Mouse (Mus musculus) adrenal gland, adult 2 months (tissue): ENCODE measurements around the gene Atp6v1c2. TPM values are rescaled to one million over a fixed set of nuclear protein-coding genes. Genes with fewer than 3 reads are reported as not detected.

Source experiments
- DNase-seq: peaks from one replicate; pipeline ENCODE4 v3.0.0; 2021
- microRNA-seq, 2 experiments: library from miRNA; unstranded; fragments of <30 nt; microRNA quantifications; one replicate each; pipeline ENCODE4 v1.2.0; 2021
- polyA plus RNA-seq: library from polyadenylated mRNA; depleted of rRNA; stranded (reverse); fragments of >200 nt; gene quantifications from 2 replicates; pipeline ENCODE4 v1.2.3, GENCODE M21; 2012; rRNA removed
- total RNA-seq, 2 experiments: library from RNA; stranded (reverse); gene quantifications; 2 replicates each; pipeline ENCODE4 v1.2.3; 2021

The Atp6v1c2 gene
- total and polyA plus RNA-seq, 3 experiments, result 0.58 to 2.7 (median 1.9) TPM

DNA sequence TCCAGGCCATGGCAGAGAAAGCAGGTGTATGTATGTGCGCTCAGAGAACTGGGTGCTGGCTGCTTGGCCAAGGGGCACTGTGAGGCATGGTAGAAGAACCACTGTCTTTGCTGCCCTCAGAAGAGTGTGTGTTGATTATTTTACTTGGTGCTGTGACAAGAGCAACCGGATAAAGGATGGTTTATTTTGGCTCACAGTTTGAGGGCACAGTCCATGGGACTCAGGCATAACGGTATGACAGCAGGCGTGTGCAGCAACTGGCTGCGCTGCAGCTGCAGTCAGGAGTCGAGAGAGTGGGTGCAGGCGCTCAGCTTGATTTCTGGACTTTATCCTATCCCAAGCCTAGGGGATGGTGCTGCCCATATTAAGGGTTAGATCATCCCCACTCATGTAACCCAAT is 70.7 kb downstream of the Atp6v1c2 start:
- DNase-seq, result no peak

DNA sequence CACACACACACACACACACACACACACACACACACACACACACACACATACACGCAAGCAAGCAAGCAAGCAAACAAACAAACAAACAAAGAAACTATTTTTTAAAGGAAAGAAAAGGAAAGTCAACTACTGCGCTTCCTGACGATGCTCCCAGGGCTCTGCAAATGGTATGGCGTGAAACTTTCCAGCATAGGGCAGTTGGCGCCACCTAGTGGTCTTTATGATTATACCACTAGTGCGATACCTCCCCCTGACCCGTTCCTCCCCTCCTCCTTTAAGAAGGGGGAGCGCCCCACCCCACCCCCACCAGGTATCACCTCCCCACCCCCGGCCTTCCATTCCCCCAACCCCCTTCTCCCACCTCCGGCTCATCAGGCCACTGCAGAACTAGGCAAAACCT is 72.3 kb downstream of the Atp6v1c2 start:
- peak; percentile 48 for DNase-seq

DNA sequence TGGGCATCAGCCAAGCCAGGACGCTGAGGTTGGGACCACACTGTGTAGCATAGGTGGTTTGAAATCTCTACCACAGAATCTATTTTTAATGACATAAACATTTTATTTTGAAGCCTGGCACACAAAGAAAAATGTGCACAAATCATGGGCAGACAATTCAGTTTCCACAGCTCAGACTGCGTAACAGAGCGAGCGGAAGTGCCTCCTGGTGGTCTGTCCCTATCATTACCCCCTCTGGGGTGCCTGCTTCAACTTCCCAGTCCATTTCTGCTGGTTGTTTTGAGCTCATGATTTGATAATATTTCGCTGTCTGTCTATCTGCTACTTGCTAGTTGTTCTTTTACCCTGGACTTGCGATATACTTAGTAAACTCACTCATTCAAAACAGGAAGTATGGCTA is 73.6 kb downstream of the Atp6v1c2 start:
- DNase-seq, result no peak

DNA sequence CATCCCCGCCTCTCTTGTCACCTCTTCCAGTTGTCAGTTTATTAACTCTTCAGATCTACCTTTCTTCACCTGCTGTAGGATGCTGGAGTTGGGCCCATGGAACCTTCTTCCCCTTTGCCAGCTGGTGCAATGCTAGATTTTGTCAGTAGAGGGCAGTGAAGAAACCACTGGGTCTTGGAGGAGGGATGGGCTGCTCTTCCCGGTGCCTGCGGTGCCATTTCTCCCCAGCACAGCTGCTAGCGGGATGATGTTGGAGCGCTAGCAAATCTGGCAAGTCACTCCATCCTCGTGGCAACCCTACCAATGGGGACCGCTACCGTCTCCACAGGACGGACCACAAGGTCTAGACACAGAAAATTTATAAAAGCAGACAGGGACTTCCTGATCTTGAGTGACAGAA is 76.1 kb downstream of the Atp6v1c2 start:
- peak; percentile 62 for DNase-seq

DNA sequence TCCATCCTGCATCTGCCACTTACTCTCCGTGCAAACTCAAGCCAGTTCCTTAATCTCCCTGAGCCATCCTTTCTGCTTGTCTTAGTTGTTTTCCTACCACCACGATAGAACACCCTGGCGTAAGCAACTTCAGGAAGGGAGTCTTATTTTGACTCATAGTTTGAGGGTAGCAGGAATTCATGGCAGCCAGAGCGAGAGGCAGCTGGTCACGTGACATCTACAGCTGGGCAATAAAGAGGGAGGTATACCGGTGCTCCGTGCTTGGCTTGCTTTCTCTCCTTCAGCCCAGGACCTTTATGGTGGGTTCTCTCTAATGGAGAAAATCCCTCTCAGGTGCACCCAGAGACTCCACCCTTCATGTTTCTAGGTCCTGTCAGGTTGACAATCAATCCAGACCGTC is 78.2 kb downstream of the Atp6v1c2 start:
- no peak for DNase-seq

DNA sequence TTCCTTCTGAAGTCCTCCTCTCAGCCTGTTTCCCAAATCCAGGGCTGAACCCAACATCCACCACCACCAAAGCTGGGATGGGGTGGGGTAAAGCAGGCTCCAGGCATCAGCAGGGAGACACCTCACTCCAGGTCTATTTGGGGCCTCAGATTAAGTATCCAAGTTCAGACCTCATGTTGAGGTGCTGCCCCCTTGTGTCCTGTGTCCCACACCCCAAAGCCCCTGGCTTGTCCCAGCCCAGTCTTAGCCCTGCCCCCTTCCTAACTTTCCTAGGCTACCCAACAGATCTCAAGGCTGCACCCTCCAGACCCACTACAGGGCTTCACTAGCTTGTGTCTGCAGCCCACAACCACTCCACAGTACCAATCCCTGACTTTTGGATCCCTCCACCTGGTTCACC is 87.1 kb downstream of the Atp6v1c2 start:
- DNase-seq, result peak; percentile 31

DNA sequence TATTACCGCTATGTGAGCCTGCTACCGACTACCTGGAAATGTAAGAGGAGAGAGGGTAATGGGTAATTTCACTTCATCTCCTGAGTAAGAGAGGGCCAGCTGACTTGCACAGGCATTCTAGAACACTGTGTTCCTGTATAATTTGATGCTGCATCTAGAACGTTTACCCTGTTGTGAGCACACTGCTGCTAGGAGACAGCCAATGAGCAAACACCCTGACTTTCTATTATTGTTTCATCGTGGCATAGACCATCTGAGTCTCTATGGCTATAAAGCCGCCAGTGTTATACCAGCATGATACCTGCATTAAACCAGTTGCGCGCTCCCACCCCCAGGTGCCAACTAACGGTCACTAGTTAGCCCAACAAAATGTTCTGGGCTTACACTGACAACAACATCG is 87.5 kb downstream of the Atp6v1c2 start:
- DNase-seq, result no peak

DNA sequence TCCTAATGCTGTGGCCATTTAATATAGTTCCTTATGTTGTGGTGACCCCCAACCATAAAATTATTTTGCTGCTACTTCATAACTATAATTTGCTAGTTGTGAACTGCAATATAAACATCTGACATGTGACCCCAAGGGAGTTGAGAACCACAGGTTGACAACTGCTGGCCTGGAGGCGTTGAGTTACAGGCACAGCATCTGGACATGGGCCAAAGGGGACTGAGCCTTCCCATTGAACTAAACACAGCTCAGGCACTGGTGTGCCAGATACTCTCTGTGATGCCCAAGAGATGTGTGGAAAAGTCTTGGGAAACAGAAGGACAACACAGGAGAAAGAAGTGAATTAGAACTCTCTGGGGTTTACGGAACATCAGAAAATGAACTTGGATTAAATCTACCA is 88.1 kb downstream of the Atp6v1c2 start:
- DNase-seq, result no peak

DNA sequence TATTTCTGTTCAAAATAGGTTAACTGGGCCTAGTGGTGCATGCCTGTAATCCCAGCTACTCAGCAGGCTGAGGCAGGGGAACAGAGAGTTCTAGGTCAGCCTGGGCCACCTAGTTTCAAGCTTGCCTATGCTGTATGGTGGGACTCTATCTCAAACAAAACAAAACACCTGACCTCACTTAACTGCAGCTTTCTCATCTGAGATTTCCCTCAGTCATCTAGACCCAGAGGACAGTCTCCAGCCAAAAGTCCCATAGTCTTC is 89.8 kb downstream of the Atp6v1c2 start:
- no peak for DNase-seq

DNA sequence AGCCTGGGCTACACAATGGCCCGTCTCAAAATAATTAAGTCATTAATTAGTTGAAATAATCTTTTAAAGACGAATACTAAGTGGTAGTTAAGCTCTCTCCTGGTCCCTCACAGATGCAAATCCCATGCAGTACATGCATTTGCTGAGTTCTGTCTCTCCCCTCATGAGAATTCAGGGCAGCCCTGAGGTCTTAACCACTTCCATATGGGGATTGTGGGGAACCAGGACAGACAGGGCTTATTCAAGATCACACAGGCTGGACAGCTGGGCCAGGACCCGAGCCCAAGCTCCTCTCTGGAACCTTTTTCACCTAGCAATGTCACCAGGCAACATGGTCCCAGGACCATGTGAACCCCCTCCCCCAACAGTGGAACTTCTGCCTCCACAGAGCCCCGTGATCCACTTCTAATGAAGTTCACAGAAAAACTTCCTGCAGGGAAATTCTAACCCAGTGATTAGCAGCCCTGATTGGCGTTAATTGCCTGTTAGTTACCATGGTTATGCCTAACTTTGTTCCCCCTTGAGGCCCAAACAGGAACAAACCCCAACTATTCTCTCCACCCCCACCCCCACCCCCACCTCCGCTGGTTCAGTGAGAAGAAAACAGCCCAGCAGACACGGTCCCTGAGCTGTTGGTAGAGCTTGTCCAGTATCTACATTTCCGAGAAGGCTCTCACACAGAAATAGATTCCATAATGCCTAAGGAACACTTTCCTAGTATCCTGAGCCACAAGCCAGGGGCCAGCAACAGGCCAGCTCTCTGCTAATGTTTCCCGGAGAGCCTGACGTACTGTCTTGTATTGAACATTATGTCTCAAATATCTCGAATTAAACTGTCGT is 90.4 kb downstream of the Atp6v1c2 start:
- no peak for DNase-seq

DNA sequence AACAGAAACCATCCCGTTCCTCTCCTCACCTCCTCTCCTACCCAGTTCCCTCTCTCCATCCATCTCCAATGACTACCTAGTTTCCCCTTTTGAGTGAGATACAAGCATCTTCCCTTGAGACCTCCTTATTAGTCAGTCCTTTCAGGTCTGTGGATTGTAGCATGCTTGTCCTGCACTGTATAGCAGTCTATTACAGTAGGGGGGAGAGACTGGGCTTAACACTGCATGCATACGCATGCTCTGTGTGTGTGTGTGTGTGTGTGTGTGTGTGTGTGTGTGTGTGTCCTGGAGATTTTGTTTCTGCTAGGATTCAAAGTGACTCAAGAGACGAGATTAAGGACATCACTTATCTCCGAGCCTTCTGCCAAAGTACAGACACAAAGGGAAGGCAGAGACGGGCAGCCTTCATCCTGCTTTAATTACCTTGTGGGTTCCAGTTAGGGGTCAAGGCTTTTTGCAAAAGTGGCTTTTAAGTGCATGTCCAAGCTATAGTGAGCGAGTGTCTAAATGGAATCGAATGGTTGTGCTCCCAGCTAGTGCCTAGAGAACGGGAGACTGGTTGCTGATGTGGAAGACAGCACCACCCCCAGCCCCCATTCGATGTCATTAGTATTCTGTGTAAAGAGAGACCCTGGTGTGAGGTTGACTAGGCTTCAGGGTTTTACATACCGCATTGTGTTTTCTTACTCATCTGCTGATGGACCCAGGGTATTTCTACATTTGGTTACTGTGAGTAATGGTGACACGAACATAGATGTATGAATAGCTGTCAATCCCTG is 93.4 kb downstream of the Atp6v1c2 start:
- DNase-seq, result no peak

Small RNA genes lying within 50 kb of the gene (microRNA-seq; reads per million reads assigned to microRNA genes)
- gene Mir3066, result 0.88 to 1.2 reads per million in 2 experiments

Other genes starting within 250 kb of the Atp6v1c2 start
- gene Kcnf1, start 152.5 kb downstream of the Atp6v1c2 start, total RNA-seq, result under 1 TPM; 0.17 to 0.69 TPM
- gene Kcnf1, start 152.5 kb downstream of the Atp6v1c2 start, polyA plus RNA-seq, result 0.19 and 0.28 TPM in 2 replicates
- 100 to 1,000 TPM; 153 to 218 TPM for gene Pdia6, start 62.8 kb downstream of the Atp6v1c2 start, total RNA-seq
- gene Pdia6, start 62.8 kb downstream of the Atp6v1c2 start, polyA plus RNA-seq, result 14.0 and 18.3 TPM in 2 replicates
- gene Nol10, start 19.1 kb upstream of the Atp6v1c2 start, total RNA-seq, result 10 to 100 TPM; 16.9 to 17.7 TPM
- gene Nol10, start 19.1 kb upstream of the Atp6v1c2 start, polyA plus RNA-seq, result 3.2 and 4.2 TPM in 2 replicates
- gene Odc1, start 215.4 kb upstream of the Atp6v1c2 start, total RNA-seq, result 100 to 1,000 TPM; 348 to 514 TPM
- gene Odc1, start 215.4 kb upstream of the Atp6v1c2 start, polyA plus RNA-seq, result 52.6 and 66.4 TPM in 2 replicates